27 mouse cellular contexts compared by ENCODE assay signal in the genomic region with DNA sequence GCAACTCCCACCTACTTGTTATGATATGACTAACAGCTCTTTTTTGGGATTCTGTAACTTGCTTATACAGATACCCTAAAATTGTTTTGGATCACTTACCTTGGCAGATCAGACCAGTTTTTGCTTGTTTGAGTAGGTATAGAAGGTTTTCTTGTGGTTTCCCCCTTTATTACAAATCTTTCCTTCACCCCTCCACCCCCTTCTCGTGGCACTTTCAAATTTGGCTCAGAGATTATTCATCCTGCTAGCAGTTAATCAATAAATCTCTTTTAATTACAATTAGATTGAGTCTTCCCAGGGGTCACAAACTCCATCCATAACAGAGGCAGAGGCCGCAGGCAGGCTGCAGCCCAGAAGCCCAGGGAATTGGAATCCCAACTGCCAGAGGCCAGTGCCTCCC. TPM values are rescaled to one million over a fixed set of nuclear protein-coding genes. Genes with fewer than 3 reads are reported as not detected.
DNase-seq lines count a peak whose midpoint lies in the region; ATAC-seq and TF ChIP-seq lines count a peak whose summit lies in the region.
"Had no signal": no experiment of that assay in that cellular context is flagged by ENCODE, and none has a peak within 500 bp of the region (broad histone marks: within the 10 kb centered on the region; RNA-seq: fewer than 3 reads in every experiment).

A gene (plus strand): TSS at position 301 of the 400 bp plus-strand sequence.

- in situ Hi-C loops in ES-E14 (cut with MboI; ENCODE audit: low sequenced_read_pairs in 2 of 2, unreplicated experiment in 2 of 2) = no loop called here

- ATAC-seq in midbrain, embryonic 15.5 days (replicated peaks) = no peak
- no peak for ATAC-seq in midbrain, embryonic 14.5 days (ENCODE audit: low FRiP score, low TSS enrichment)
- no peak for ATAC-seq in midbrain, embryonic 13.5 days
- ATAC-seq: activated CD4-positive, CD25-positive, alpha-beta regulatory T cell, adult 4 months; CD4-positive, CD25-positive, alpha-beta regulatory T cell, adult 4 months; Patski had no signal

- TF ChIP-seq POLR2A in myocyte (IDR thresholded peaks at IDR 0.05; ENCODE audit: insufficient read length, low read depth) = no peak

- H3K27me3 ChIP-seq in midbrain, embryonic 10.5 days (ENCODE audit: low read depth, poor library complexity, severe bottlenecking) = no peaks in the 10 kb centered on the region
- H3K27me3 ChIP-seq in midbrain, embryonic 15.5 days (replicated peaks) = no peaks in the 10 kb centered on the region
- H3K27me3 ChIP-seq in midbrain, embryonic 14.5 days (ENCODE audit: control insufficient read depth, insufficient read depth, low read length) = no peaks in the 10 kb centered on the region
- H3K27me3 ChIP-seq in midbrain, embryonic 13.5 days = no peaks in the 10 kb centered on the region
- H3K27me3 ChIP-seq in myocyte (ENCODE audit: control insufficient read depth, insufficient read depth, insufficient read length) = no peaks in the 10 kb centered on the region
- H3K27me3 ChIP-seq: Patski had no signal

- H3K9ac ChIP-seq in midbrain, embryonic 15.5 days = no peak within 1 kb of the TSS
- no peak within 1 kb of the TSS for H3K9ac ChIP-seq in midbrain, embryonic 14.5 days (replicated peaks; ENCODE audit: low read length)
- no peak within 1 kb of the TSS for H3K9ac ChIP-seq in midbrain, embryonic 13.5 days (replicated peaks)
- no peak within 1 kb of the TSS for H3K9ac ChIP-seq in ES-E14 (ENCODE audit: insufficient read depth, low read depth, low read length, poor library complexity, severe bottlenecking)

- no peaks in the 10 kb centered on the region for H3K36me3 ChIP-seq in midbrain, embryonic 10.5 days
- H3K36me3 ChIP-seq in midbrain, embryonic 15.5 days (replicated peaks) = no peaks in the 10 kb centered on the region
- H3K36me3 ChIP-seq in midbrain, embryonic 14.5 days (ENCODE audit: control insufficient read depth, insufficient read depth, low read length) = no peaks in the 10 kb centered on the region
- no peaks in the 10 kb centered on the region for H3K36me3 ChIP-seq in midbrain, embryonic 13.5 days
- H3K36me3 ChIP-seq in ES-E14 (ENCODE audit: control insufficient read depth, insufficient read depth, low read length, poor library complexity, severe bottlenecking) (no peaks in the 10 kb centered on the region), myocyte (ENCODE audit: control insufficient read depth, insufficient read depth) (no peaks in the 10 kb centered on the region)
- H3K36me3 ChIP-seq: G1E had no signal

- H3K9me3 ChIP-seq in midbrain, embryonic 10.5 days (replicated peaks) = no peaks in the 10 kb centered on the region
- no peaks in the 10 kb centered on the region for H3K9me3 ChIP-seq in midbrain, embryonic 15.5 days
- no peaks in the 10 kb centered on the region for H3K9me3 ChIP-seq in midbrain, embryonic 14.5 days (ENCODE audit: control insufficient read depth, low read length)
- no peaks in the 10 kb centered on the region for H3K9me3 ChIP-seq in midbrain, embryonic 13.5 days
- no peaks in the 10 kb centered on the region for H3K9me3 ChIP-seq in ES-E14 (ENCODE audit: control insufficient read depth, insufficient read depth, low read depth, low read length)
- H3K9me3 ChIP-seq: G1E had no signal

- WGBS in midbrain, embryonic 10.5 days = 71% methylated on average over 2 of the region's 2 CpGs
- WGBS in midbrain, embryonic 15.5 days = 57% methylated on average over 2 of the region's 2 CpGs
- 46% methylated on average over 2 of the region's 2 CpGs for WGBS in midbrain, embryonic 14.5 days
- 65% methylated on average over 2 of the region's 2 CpGs for WGBS in midbrain, embryonic 13.5 days

- DNase-seq in midbrain, embryonic 10.5 days (ENCODE audit: low spot score) = peak; percentile 8
- DNase-seq in midbrain, embryonic 14.5 days = peak; percentile 12
- DNase-seq in ES-E14 (ENCODE audit: low read depth, low spot score) = no peak
- no peak for DNase-seq in neural tube, embryonic 10.5 days (ENCODE audit: extremely low spot score, low spot score)
- DNase-seq in layer of hippocampus, adult 11-12 months (ENCODE audit: low spot score) = no peak
- DNase-seq: adrenal gland, adult 2 months; adrenal gland, adult 8-10 months; adrenal gland, postnatal 10 days; adrenal gland, postnatal 14 days; adrenal gland, postnatal 25 days; adrenal gland, postnatal 36 days; B cell, adult 2 months; cerebellum, adult 11 months; cerebellum, adult 11-12 months; cerebellum, adult 18-20 months had no signal

- no peak within 1 kb of the TSS for H3K27ac ChIP-seq in midbrain, embryonic 10.5 days (replicated peaks)
- H3K27ac ChIP-seq in midbrain, embryonic 15.5 days = no peak within 1 kb of the TSS
- no peak within 1 kb of the TSS for H3K27ac ChIP-seq in midbrain, embryonic 14.5 days (replicated peaks; ENCODE audit: low read depth, low read length)
- H3K27ac ChIP-seq in midbrain, embryonic 13.5 days = no peak within 1 kb of the TSS
- no peak within 1 kb of the TSS for H3K27ac ChIP-seq in ES-E14 (ENCODE audit: insufficient read depth, low read depth, low read length, poor library complexity, severe bottlenecking)

- H3K79me2 ChIP-seq in myocyte (ENCODE audit: control insufficient read depth, insufficient read depth) = no peaks in the 10 kb centered on the region

- H3ac ChIP-seq in myocyte (ENCODE audit: control insufficient read depth, insufficient read length) = no peak within 1 kb of the TSS

- H3K4me2 ChIP-seq in midbrain, embryonic 15.5 days = no peak within 1 kb of the TSS
- H3K4me2 ChIP-seq in midbrain, embryonic 14.5 days (ENCODE audit: low read length) = no peak within 1 kb of the TSS
- H3K4me2 ChIP-seq in midbrain, embryonic 13.5 days (replicated peaks) = no peak within 1 kb of the TSS
- H3K4me2 ChIP-seq in myocyte (ENCODE audit: low read depth) = peak within 1 kb of the TSS; percentile 22

- H3K4me3 ChIP-seq in midbrain, embryonic 10.5 days = no peak within 1 kb of the TSS
- H3K4me3 ChIP-seq in midbrain, embryonic 15.5 days = no peak within 1 kb of the TSS
- H3K4me3 ChIP-seq in midbrain, embryonic 14.5 days (replicated peaks; ENCODE audit: low read depth, low read length) = no peak within 1 kb of the TSS
- H3K4me3 ChIP-seq in midbrain, embryonic 13.5 days (replicated peaks) = no peak within 1 kb of the TSS
- H3K4me3 ChIP-seq in ES-E14 (ENCODE audit: insufficient read depth in 1 of 2, low read depth in 1 of 2, low read length in 2 of 2, poor library complexity in 1 of 2, severe bottlenecking in 1 of 2) = no peak within 1 kb of the TSS
- H3K4me3 ChIP-seq in myocyte = no peak within 1 kb of the TSS

- no peaks in the 10 kb centered on the region for H3K4me1 ChIP-seq in midbrain, embryonic 10.5 days
- no peaks in the 10 kb centered on the region for H3K4me1 ChIP-seq in midbrain, embryonic 15.5 days
- H3K4me1 ChIP-seq in midbrain, embryonic 14.5 days (ENCODE audit: control insufficient read depth, insufficient read depth, low read length) = 0 out of 2 replicates have a peak, but pooled peaks cover 8% of the 10 kb centered on the region
- peaks cover 7% of the 10 kb centered on the region; the same call in 1 of the 2 replicates for H3K4me1 ChIP-seq in midbrain, embryonic 13.5 days (replicated peaks)
- no peaks in the 10 kb centered on the region for H3K4me1 ChIP-seq in ES-E14 (ENCODE audit: control insufficient read depth in 2 of 2, insufficient read depth in 2 of 2, low read length in 2 of 2, poor library complexity in 1 of 2)

TF ChIP-seq in ES-E14, 5 proteins besides CTCF, POLR2A, EP300 and RAD21:
- no peak for TF ChIP-seq ZC3H11A (IDR thresholded peaks at IDR 0.05; ENCODE audit: borderline replicate concordance, low read depth, low read length)
- TF ChIP-seq MAFK (IDR thresholded peaks at IDR 0.05; ENCODE audit: insufficient read depth, low read depth, low read length) = 0 out of 2 replicates have a peak, but pooled peaks have one; percentile 60
- no peak for TF ChIP-seq HCFC1 (IDR thresholded peaks at IDR 0.05; ENCODE audit: borderline replicate concordance, insufficient read depth, low read length)
- no peak for TF ChIP-seq ZNF384 (IDR thresholded peaks at IDR 0.05; ENCODE audit: low read depth, low read length)
- TF ChIP-seq CHD2 (IDR thresholded peaks at IDR 0.05; ENCODE audit: low read depth, low read length) = no peak

TF ChIP-seq in myocyte, 11 proteins besides CTCF, POLR2A, EP300 and RAD21:
- TF ChIP-seq USF1 (IDR thresholded peaks at IDR 0.05; ENCODE audit: low read depth) = no peak
- no peak for TF ChIP-seq POLR2AphosphoS2 (IDR thresholded peaks at IDR 0.05; ENCODE audit: insufficient read length, low read depth)
- TF ChIP-seq TCF3 (IDR thresholded peaks at IDR 0.05; ENCODE audit: insufficient read length, low read depth) = no peak

RNA-seq across cellular contexts. Expression of the gene that starts here (rescaled TPM):
- polyA plus RNA-seq in midbrain, embryonic 10.5 days (2016; fragmentation: Nextera tagmentation; extraction: Ambion mirVana) = not detected in 2 replicates
- polyA plus RNA-seq in midbrain, embryonic 15.5 days (2015; fragmentation: Nextera tagmentation; extraction: Ambion mirVana) = not detected in 2 replicates
- not detected in 2 replicates for polyA plus RNA-seq in midbrain, embryonic 14.5 days (2014; fragmentation: Nextera tagmentation; extraction: Ambion mirVana)
- polyA plus RNA-seq in midbrain, embryonic 13.5 days (2015; fragmentation: Nextera tagmentation; extraction: Ambion mirVana) = 0.08 TPM in 1 of 2 replicates, not detected in the other
- 0.05 and 0.22 TPM in 2 replicates for total RNA-seq in ES-E14 (2012; rRNA removed)
- polyA plus RNA-seq in myocyte (2012; fragmentation: generic; extraction: Trizol) = not detected
- total RNA-seq: adrenal gland, adult 18-20 months; adrenal gland, adult 2 months; adrenal gland, adult 8-10 months; adrenal gland, postnatal 10 days; adrenal gland, postnatal 14 days; adrenal gland, postnatal 25 days; adrenal gland, postnatal 36 days; adrenal gland, postnatal 4 days; MEL had no signal
- polyA plus RNA-seq: activated CD4-positive, CD25-positive, alpha-beta regulatory T cell, adult 4 months; adrenal gland, adult 2 months; brain, embryonic 14.5 days; C2C12; CD4-positive, CD25-positive, alpha-beta regulatory T cell, adult 4 months; G1E; Patski had no signal

Comparison
In these comparisons a context has a peak if more than half of its experiments do, and no peak if none do; other contexts are left out.
1. Peak in DNase-seq in midbrain, embryonic 10.5 days; RNA of the gene not detected or under 1 TPM.
2. Peak in DNase-seq in midbrain, embryonic 14.5 days; RNA of the gene not detected or under 1 TPM.